Mouse (Mus musculus): ENCODE results near the gene Cstb.

Cstb gene

DNA sequence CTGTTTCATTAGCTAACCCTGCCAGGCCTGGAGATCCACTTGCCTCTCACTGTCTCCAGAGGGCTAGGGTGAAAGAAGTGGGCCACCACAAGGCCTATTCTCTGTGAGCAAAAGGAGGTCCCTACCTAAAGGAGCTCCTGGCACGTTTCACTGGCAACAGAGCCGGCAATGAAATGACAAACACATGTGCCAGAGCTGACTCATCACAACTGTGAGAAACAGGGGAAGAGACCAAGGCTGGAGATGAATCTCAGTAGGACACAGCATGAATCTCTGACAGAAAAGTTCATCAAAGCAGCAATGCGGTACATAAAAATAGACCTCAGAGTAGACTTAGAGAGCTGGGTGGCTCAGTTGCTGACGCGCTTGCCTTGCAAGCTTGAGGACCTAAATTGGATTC is 7.6 kb upstream of the Cstb start:
- no peak for DNase-seq (ENCODE audit: low spot score)

- DNase-seq (ENCODE audit: low spot score), result no peak
These were observed 6.7 kb upstream of the Cstb start for GRCm38 (mm10) chr10:78418791-78419190.

GRCm38 (mm10) chr10:78420929-78421328 is 4.5 kb upstream of the Cstb start:
- no peak for DNase-seq (ENCODE audit: low spot score)

GRCm38 (mm10) chr10:78422614-78423013 is 2.9 kb upstream of the Cstb start:
- DNase-seq (ENCODE audit: low spot score), result no peak

DNA sequence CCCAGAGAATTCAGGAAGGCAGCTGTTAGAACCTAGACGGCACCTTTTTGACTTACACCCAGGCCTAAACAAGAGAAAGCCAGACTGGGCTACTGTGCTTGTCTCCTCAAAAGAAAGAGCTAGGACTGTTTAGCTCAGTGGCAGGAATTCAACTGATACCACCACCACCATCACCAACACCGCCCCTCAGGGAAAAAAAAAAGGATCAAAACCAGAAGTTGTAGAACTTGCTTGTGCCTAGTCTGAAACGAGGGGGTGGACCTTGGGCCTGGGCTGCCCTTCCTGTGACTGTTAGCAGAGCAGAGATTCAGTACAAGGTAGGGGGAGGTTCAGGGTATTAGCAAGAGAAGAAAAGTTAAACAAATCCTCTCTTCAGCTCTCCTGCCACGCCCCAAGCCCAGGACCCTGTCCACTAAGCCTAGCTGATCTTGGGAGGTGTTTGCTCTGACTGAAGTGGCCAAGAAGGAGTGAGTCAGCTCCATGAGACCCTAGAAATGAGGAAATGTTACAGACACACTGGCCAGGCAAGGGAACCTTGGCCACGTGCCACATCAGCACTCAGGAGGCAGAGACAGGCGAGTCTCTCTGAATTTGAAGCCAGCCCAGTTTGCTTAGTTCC is 757 bp downstream of the Cstb start:
- DNase-seq (ENCODE audit: low spot score), result no peak

DNA sequence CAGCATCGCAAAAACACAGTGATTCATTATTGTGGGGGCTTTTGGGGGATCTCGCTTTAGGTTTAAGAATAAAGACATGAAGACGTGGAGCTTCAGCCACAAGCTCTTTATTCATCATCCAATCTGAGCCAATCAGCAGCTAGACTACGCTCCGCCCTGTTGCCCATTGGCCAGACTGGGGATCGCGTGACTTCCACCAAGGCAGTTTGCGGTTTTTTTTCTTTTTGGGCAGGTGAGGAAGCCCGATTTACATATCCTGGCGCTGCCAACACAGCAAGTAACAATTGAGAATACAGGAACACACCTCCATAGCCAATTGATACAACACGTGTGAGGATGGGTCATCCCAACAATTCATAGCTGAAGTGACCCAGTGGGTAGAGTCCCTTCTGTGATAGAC is 2.6 kb downstream of the Cstb start:
- DNase-seq (ENCODE audit: low spot score), result no peak

DNA sequence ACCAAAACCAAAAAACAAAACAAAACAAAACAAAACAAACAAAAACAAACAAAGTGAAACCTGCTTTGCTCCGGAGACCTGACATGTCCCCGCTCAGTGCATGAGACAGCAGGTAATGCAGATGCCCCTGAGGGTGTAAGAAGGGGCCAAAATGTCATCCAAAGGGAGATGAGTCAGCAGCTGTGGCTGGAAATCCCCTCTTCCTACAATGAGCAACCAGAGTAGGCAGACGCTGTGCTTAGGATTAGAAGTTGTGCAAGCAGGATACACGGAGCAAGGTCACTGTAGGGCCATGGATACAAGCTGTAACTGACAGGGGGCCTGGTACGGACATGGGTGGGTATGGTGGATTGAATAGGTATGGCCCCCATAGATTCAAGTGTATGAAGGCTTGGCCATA is 3.7 kb downstream of the Cstb start:
- no peak for DNase-seq (ENCODE audit: low spot score)

- DNase-seq (ENCODE audit: low spot score), result no peak
These were observed 4.3 kb downstream of the Cstb start for GRCm38 (mm10) chr10:78429776-78430175.

GRCm38 (mm10) chr10:78432853-78433252 is 7.4 kb downstream of the Cstb start:
- DNase-seq (ENCODE audit: low spot score), result no peak

DNA sequence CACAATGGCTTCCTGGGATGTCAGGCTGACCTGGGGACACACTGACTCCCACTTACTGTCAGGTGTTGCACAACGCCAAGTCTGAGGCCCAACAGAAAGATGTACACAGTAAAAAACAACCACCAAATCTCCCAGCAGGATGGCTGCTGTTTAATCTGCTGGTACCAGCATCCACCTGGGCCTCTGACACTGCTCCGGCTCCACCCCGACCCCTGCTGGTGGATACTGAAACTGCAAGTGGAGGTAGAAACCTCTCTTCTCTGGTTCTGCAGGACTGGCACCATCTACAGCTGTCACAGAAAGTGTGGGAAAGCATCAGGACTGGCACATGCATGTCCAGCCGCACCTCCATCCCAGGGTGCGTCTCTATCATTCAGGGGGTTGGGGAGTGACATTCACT is 12.6 kb downstream of the Cstb start:
- peak; percentile 75 for DNase-seq (ENCODE audit: low spot score)

DNA sequence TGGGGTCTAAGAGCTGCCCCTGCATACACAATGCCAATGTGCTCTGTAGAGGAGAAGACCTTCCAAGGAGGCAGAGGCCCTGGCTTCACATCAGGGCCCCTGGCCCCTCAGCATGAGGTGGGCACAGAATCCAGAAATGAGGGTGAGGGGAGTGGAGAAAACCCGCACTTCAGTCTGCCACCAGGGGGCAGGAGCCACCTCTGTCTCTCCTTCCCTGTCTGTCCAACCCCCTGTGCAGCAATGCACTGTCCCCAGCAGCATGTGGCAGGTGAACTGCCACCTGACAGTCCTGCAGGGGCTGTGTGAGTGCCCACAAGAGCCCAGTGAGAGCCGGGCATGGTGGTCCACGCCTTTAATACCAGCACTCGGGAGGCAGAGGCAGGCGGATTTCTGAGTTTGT is 14.1 kb downstream of the Cstb start:
- no peak for DNase-seq (ENCODE audit: low spot score)

GRCm38 (mm10) chr10:78439990-78440389 is 14.5 kb downstream of the Cstb start:
- no peak for DNase-seq (ENCODE audit: low spot score)

DNA sequence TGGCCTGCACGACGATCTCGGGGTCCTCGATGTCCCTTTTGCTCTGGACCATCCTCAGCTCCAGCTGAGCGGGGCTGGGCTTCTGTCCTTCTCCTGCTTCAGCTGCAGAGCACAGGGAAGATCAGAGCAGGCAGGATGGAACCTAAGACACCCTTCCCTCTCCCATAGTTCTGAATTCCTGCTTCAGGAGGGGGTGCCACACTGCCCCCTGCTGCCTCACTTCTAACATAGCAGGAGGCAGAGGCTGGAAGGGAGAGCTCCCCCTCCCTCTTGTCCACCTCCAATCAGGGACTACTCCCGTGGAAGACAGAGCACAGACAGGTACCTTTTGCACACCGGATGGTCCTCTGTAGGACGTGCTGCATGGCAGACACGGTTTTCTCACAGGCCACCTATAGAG is 15.3 kb downstream of the Cstb start:
- no peak for DNase-seq (ENCODE audit: low spot score)

GRCm38 (mm10) chr10:78441606-78442005 is 16.1 kb downstream of the Cstb start:
- no peak for DNase-seq (ENCODE audit: low spot score)

DNA sequence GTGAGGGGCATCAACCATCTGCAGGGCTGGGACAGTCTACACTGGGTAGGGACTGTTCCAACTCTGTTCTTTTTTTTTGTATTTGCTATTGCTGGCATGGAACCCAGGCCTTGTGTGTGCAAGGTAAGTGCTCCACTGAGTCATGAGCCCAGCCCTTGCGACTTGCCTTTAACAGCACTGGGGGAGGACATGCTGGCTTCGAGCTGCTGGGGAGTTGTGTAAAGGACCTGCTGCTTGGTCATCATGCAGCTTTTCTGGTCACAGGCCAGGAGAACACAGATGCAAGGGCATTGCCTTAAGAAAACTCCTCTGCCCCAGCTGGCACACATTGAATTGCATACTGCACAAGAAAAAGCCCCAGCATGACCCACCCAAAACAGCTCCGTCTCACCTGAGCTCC is 16.8 kb downstream of the Cstb start:
- DNase-seq (ENCODE audit: low spot score), result no peak

DNA sequence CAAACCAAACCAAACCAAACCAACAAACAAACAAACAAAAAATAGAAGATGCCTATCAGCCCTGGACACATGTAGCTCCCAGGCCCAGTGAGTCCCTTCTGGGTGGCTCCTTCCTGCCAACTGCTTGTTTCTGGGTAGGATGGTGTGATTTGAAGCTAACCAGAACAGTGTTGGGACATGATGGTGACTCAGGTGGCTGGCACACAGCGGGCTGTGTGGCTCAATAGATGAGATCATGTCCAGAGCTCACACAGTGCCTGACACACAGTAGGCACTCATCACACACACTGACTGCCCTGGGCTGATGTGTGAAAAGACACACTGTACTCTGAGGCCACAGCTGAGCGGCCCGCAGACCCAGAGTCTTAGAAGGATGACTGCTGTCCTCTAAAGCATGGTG is 20.7 kb downstream of the Cstb start:
- no peak for DNase-seq (ENCODE audit: low spot score)

DNA sequence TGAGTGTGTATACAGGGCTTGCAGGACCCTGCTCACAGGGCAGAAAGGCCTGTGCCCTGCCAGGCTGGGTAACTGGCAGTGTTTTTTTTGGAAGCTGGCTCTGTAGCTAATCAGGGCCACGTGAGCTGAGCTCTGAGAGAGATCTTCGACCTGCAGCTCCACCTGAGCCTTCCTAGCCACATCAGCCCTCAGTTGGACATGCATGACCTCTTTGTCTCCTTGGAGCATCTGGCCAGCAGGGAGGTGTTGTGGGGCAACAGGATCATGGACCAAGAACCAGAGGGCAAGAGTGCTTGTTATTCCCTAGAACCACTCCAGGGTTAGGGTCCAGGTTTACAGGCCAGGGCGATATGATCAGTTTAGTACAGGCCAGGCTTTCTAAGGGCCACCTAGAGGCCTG is 21.9 kb downstream of the Cstb start:
- no peak for DNase-seq (ENCODE audit: low spot score)

GRCm38 (mm10) chr10:78450761-78451160 is 25.3 kb downstream of the Cstb start:
- DNase-seq (ENCODE audit: low spot score), result no peak

GRCm38 (mm10) chr10:78452641-78453040 is 27.2 kb downstream of the Cstb start:
- no peak for DNase-seq (ENCODE audit: low spot score)

DNA sequence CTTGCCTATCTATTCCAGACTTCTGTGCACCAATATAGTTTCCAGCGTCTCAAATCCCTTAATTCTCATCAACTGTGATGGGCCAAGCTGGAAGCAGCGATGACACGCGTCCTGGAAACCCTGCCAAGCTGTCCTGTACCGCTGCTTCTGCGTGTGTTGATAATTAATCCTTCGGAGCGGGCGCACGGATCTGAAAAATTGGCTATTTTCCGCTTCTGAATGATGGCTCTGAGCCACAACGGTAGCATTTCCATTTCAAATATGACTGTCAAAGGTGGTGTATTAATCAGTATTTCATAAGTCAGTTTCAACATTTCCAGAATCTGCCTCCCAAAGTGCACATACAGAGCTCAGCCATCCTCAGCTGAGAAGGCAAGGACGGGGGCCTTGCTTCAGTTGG is 31.2 kb downstream of the Cstb start:
- DNase-seq (ENCODE audit: low spot score), result no peak

DNA sequence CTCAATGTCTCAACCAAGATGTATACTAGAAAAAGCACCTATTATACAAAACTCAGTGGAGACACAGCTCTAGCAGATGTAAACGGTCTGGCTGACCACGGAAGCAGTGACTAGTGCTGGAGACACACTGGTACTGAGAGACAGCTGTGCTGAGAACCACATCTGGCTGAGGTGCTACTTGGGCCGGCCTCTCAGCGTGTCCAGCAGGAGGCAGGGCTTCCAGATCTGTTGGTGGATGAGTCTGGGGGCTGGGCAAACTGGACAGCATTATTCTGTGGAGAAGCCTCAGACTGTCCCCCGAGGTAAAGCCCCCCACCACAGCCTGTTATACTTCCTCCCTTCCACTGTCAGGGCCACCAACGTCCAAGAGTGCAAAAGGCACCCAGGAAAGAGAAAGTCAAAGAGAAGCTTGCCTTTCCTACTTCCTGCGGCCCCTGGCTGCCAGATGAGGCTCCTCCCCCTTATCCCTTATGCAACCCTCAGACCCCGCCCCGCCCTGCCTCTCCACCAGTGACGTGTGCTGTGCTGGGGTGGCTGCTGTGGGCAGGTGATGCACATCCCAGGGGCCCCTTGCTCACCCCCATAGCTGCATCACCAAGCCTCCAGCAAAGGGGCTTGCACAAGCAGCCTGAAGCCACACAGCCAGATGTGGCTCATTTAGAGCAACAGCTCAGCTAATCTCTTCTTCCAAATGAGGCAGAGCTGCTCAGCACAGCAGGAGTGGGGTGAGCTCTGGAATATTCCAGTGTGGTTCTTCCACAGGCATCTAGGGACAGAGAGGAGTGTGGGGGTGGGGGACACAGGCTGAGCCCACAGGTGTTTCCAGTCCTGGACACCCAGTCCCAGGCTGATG is 32.3 kb downstream of the Cstb start:
- peak; percentile 46 for DNase-seq (ENCODE audit: low spot score)

DNA sequence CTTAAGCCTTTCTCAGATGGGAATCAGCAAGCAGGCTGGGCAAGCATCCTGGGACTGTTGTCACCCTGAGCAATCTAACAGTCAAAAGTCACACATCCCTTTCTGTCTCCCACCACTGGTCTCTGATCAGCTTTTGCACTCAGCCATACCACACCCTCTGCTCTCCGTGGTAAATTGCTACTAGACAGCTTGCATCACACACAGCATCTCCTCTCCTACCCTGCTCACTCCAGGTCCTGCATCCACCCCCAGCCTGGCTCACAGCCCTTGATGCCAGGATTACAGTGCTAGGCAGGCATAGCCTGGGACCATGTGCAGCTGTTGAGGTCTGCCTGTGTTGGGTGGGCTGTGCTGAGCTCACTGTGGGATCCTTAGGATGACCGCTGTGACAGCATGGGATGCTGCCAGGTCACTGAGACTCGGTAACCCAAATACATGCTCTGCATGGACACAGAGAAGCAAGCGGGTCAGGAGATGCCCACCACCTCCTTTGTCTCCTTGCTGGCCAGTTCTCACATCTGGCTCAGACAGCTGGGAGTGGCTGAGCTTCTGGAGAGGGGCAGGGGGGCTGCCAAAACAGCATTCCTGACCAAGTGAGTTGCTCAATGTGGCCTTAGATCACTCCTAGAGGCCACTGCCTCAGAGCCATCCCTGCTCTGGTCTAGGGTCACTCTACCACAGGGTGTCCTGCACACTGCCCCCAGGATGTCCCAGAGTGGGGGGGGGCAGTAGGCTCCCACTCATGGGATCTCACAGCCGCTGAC is 33.1 kb downstream of the Cstb start:
- no peak for DNase-seq (ENCODE audit: low spot score)

GRCm38 (mm10) chr10:78460463-78460862 is 35.0 kb downstream of the Cstb start:
- DNase-seq (ENCODE audit: low spot score), result no peak

Data from ovary, postnatal 14 days (tissue).